Mouse (Mus musculus): ENCODE measurements around the gene Gstt3.

DNA sequence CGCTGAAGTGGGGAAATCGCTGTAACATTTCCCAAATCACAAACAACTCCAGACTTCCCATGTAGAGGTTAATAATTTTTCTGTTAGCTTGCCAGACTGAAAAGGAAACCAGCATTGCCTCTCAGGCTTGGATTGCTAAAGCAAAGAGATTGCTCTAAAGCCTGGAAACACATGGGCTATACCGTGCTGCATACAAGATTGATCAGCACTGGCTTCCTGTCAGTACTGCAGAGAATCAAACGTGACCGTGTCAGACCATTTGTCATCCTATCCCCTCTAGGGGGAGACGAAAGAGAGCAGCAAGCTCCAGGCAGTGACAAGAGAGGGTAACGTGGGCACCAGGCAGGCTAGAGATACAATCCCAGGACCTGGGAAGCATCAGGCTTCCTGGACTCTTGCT, 9.6 kb upstream of the Gstt3 start:
- TF ChIP-seq POLR2A (IDR thresholded peaks at IDR 0.05; ENCODE audit: borderline replicate concordance, control insufficient read depth, low read depth, low read length) = no peak
- TF ChIP-seq CTCF (IDR thresholded peaks at IDR 0.05; ENCODE audit: control insufficient read depth, insufficient read depth, low read length) = peak; percentile 2; the same call in 1 of the 2 replicates

All from bone marrow, adult 2 months (tissue).